Mouse (Mus musculus): ENCODE measurements around the gene Gm49388. TPM values are rescaled to one million over a fixed set of nuclear protein-coding genes. Genes with fewer than 3 reads are reported as not detected.
A peak's percentile ranks its signal among the peaks of the same experiment; 100 is the strongest.
"Not testable (repeated sequence)": the region's sequence is repeated elsewhere in the genome, so short reads cannot be mapped to it uniquely, and the experiment has no call there.

Gene Gm49388
- total RNA-seq, 1 experiment from 2014 or later, result 2.2 TPM

GRCm38 (mm10) chr7:127766851-127767609 is 18.4 kb upstream of the Gm49388 start:
- ATAC-seq (replicated peaks; ENCODE audit: insufficient number of reproducible peaks, low FRiP score, low TSS enrichment, poor library complexity, severe bottlenecking), result no peak

DNA sequence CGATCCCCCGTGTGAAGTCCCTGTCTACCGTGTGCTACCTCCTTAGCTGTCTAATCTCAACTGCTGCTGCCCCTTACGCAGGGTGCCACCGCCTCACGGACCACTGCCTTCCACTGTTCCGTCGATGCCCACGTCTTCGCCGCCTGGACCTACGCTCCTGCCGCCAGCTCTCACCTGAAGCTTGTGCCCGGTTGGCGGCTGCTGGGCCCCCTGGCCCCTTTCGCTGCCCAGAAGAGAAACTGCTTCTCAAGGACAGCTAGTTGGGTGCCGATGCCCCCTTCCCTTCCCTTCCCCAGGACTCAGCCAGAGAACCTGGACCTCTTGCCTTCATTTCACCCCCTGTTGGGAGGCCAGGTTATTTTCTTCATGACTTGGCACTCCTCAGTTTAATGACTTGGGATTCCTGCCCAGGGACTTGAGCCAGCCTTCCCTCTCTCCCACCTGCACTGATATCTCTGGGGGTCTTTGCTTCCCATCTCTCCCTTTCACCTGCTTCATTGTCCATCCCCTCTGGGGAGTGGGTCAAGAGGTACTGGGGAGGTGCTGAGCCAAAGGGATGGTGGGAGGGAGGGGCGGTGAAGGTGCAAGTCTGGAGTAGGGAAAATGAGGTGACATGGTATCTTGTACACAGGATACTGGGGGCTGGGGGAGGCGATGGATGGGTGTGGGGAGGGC is 17.6 kb upstream of the Gm49388 start:
- ATAC-seq (replicated peaks; ENCODE audit: insufficient number of reproducible peaks, low FRiP score, low TSS enrichment, poor library complexity, severe bottlenecking), result no peak

GRCm38 (mm10) chr7:127768346-127768996 is 16.9 kb upstream of the Gm49388 start:
- ATAC-seq (replicated peaks; ENCODE audit: insufficient number of reproducible peaks, low FRiP score, low TSS enrichment, poor library complexity, severe bottlenecking), result no peak

DNA sequence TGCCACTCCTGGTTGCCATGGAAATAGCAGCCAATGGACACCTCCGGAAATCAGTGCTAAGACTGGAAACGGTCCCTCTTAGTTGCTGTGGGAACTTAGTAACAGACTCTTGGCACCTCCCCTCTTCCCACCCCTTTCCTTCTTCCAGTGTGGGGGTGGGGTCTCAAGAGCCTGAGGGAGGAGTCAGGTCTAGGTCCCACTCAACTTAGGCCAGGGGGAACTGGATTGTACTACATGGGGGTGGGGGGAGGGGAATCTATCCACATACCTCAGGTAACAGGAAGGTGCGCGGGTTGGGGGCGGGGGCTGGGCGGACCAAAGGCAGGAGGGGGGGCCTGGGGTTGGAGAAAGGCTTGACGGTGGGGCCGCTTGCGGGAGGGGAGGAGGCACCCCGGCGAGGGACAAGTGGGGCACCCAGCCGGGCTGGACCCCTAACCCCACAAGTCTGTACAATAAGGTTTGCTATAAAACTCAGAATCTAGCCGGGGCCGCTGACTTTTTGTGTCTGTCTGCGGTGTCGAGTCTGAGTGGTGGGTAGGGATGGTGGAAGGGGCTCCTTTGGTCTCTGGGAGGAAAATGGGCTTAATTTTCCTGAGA is 16.3 kb upstream of the Gm49388 start:
- peak; percentile 77 for ATAC-seq (replicated peaks; ENCODE audit: insufficient number of reproducible peaks, low FRiP score, low TSS enrichment, poor library complexity, severe bottlenecking)

GRCm38 (mm10) chr7:127769651-127770038 is 15.8 kb upstream of the Gm49388 start, which contains the start of gene Orai3:
Gene Orai3 (plus strand): TSS chr7:127769815.
- ATAC-seq (replicated peaks; ENCODE audit: insufficient number of reproducible peaks, low FRiP score, low TSS enrichment, poor library complexity, severe bottlenecking), result peak; percentile 62

- no peak for ATAC-seq (replicated peaks; ENCODE audit: insufficient number of reproducible peaks, low FRiP score, low TSS enrichment, poor library complexity, severe bottlenecking)
These were observed 15.1 kb upstream of the Gm49388 start for GRCm38 (mm10) chr7:127770039-127770905.

GRCm38 (mm10) chr7:127771262-127771661 is 14.1 kb upstream of the Gm49388 start:
- no peak for ATAC-seq (replicated peaks; ENCODE audit: insufficient number of reproducible peaks, low FRiP score, low TSS enrichment, poor library complexity, severe bottlenecking)

GRCm38 (mm10) chr7:127772080-127772479 is 13.3 kb upstream of the Gm49388 start:
- no peak for ATAC-seq (replicated peaks; ENCODE audit: insufficient number of reproducible peaks, low FRiP score, low TSS enrichment, poor library complexity, severe bottlenecking)

GRCm38 (mm10) chr7:127772557-127772956 is 12.9 kb upstream of the Gm49388 start:
- no peak for ATAC-seq (replicated peaks; ENCODE audit: insufficient number of reproducible peaks, low FRiP score, low TSS enrichment, poor library complexity, severe bottlenecking)

GRCm38 (mm10) chr7:127773664-127774384 is 11.6 kb upstream of the Gm49388 start:
- 0 out of 2 replicates have a peak, but pooled peaks have one; percentile 9 for ATAC-seq (replicated peaks; ENCODE audit: insufficient number of reproducible peaks, low FRiP score, low TSS enrichment, poor library complexity, severe bottlenecking)

DNA sequence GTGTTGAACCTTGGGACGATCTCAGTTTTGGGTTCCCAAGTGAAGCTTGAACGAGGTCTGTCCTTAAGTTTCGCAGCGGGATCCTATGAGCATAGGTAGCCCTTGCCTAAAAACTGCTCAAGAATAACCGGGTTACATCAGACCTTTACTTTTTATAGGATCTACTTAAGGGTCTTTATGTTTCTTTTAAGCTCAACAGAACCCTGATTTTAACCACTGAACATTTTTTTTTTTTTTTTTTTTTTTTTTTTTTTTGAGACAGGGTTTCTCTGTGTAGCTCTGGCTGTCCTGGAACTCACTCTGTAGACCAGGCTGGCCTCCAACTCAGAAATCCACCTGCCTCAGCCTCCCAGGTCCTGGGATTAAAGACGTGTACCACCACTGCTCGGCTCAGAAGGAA is 9.6 kb upstream of the Gm49388 start:
- ATAC-seq (replicated peaks; ENCODE audit: insufficient number of reproducible peaks, low FRiP score, low TSS enrichment, poor library complexity, severe bottlenecking), result not testable (repeated sequence)

DNA sequence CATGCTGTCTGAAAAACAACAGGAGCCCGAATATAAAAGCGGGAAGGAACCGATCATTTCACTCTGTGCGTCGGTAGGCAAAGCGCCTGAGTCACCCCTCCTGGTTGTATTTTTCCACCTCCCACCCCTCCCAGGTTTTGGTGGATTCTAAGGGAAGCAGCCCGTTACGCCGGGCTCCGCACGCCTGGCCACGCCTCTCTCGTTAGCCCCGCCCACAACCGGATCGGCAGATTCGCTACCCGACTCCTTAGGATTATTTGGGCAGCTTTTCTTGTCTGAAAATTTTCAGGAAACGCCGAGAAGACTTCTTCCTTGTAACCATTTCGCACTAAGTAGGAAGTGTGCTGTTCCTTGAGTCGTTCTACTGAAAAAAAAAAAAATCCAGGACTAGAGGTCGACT is 9.0 kb upstream of the Gm49388 start, which contains the start of gene Setd1a:
Setd1a (plus strand) TSS at position 245 of the 400 bp plus-strand sequence.
- peak; percentile 37; the same call in 1 of the 2 replicates for ATAC-seq (replicated peaks; ENCODE audit: insufficient number of reproducible peaks, low FRiP score, low TSS enrichment, poor library complexity, severe bottlenecking)

DNA sequence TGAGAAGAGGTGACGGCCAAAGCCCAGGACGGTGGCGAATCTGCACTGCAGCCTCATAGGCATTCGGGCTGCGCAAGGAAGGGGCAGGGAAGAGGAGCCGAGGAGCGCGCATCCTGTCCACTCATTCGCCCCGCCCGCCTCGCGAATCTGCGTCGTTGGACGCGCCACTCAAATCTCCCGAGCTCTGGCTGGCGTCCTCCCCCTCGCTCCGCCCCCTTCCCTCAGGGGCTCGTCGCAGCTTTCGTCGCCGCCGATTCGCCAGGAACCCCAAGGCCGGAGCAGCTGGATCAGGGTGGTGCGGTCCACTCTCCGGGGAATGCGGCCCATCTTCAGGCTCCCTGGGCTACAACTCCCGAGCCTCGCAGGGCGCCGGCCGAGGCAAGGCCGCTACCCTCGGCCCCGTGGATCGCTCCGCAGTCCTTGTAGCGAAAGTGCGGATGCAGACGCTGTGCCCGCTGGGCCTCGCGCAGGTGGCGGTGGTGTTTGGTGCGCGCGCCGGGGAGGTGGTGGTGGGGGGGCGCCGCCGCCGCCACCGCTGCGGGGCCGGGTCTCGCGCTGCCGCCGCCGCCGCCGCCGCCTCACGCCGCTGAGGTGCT is 8.4 kb upstream of the Gm49388 start:
- ATAC-seq (replicated peaks; ENCODE audit: insufficient number of reproducible peaks, low FRiP score, low TSS enrichment, poor library complexity, severe bottlenecking), result peak; percentile 87

DNA sequence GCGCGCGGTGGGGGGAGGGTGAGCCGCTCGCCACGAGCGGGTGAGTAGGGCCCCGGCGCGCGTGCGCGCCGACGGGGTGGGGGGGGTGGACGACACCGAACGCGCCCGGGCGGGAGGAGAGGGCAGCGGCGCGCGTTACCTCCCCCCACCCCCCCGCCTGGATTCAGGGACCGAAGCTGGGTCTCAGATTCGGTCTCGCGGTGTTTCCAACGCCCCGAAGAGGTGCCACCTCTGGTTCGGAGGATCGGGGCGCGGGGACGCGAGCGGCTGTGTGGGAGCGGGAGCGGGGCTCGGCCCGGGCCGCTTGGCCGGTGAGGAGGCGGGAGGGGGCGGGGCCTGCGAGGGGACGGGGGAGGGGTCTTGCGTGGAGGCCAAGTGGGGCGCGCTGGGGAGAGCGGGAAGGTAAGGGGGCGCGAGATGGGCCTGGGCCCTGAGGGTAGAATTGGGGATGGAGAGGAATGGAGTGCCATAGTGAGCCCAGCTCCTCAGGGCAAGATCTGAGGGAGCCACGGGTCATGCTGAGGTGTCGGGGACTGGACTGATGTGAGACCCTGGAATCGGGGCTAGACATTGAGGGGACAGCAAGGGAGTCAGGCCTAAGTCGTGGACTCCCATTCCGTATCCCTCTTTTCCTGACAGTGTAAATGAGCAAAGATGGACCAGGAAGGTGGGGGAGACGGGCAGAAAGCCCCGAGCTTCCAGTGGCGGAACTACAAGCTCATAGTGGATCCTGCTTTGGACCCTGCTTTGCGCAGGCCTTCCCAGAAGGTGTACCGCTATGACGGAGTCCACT is 7.7 kb upstream of the Gm49388 start:
- ATAC-seq (replicated peaks; ENCODE audit: insufficient number of reproducible peaks, low FRiP score, low TSS enrichment, poor library complexity, severe bottlenecking), result no peak

GRCm38 (mm10) chr7:127778350-127778749 is 7.1 kb upstream of the Gm49388 start:
- ATAC-seq (replicated peaks; ENCODE audit: insufficient number of reproducible peaks, low FRiP score, low TSS enrichment, poor library complexity, severe bottlenecking), result no peak

- ATAC-seq (replicated peaks; ENCODE audit: insufficient number of reproducible peaks, low FRiP score, low TSS enrichment, poor library complexity, severe bottlenecking), result no peak
These were observed 11.9 kb downstream of the Gm49388 start for GRCm38 (mm10) chr7:127797076-127797845.

All from monocyte, adult 5-6 weeks (primary cell).